Mouse (Mus musculus) liver, postnatal 0 days (tissue): ENCODE measurements around the gene Tnni1. TPM values are rescaled to one million over a fixed set of nuclear protein-coding genes. Genes with fewer than 3 reads are reported as not detected.

Source experiments
- ATAC-seq: fragments of 200-750 bp; cut with Nextera tagmentation; 2 replicates; pipeline ENCODE4 v1.8.0; 2017; ENCODE audit warnings: mild to moderate bottlenecking, moderate library complexity
- DNase-seq: peaks from one replicate; pipeline ENCODE4 v3.0.0-alpha.2; 2016
- H3K27ac ChIP-seq: fragments of 300-500 bp; sonication (generic); 2 replicates; pipeline ENCODE4 v1.5.1; 2014; ENCODE audit warnings: antibody characterized with exemption, moderate library complexity, mild to moderate bottlenecking, low read depth
- H3K27me3 ChIP-seq: fragments of 300-500 bp; sonication (generic); 2 replicates; pipeline ENCODE4 v1.6.1; 2014; ENCODE audit warnings: low read length, control low read depth, mixed read lengths; ENCODE audit not compliant: insufficient read depth
- H3K36me3 ChIP-seq: fragments of 300-500 bp; sonication (generic); replicated peaks from 2 replicates; pipeline ENCODE4 v1.6.1; 2014; ENCODE audit warnings: mild to moderate bottlenecking, control low read depth, low read length, moderate library complexity, mixed read lengths; ENCODE audit not compliant: insufficient read depth
- H3K4me1 ChIP-seq: fragments of 300-500 bp; sonication (generic); 2 replicates; pipeline ENCODE4 v1.6.1; 2014; ENCODE audit warnings: antibody characterized with exemption, mild to moderate bottlenecking, control low read depth; ENCODE audit not compliant: insufficient read depth
- H3K4me2 ChIP-seq: fragments of 300-500 bp; sonication (generic); 2 replicates; pipeline ENCODE4 v1.6.1; 2014; ENCODE audit warnings: low read depth, mild to moderate bottlenecking, low read length, moderate library complexity, mixed read lengths
- H3K4me3 ChIP-seq: fragments of 300-500 bp; sonication (generic); 2 replicates; pipeline ENCODE4 v1.5.1; 2014; ENCODE audit warnings: low read depth, low read length
- H3K9ac ChIP-seq: fragments of 300-500 bp; sonication (generic); replicated peaks from 2 replicates; pipeline ENCODE4 v1.6.1; 2014; ENCODE audit warnings: mild to moderate bottlenecking, moderate library complexity
- H3K9me3 ChIP-seq: fragments of 300-500 bp; sonication (generic); 2 replicates; pipeline ENCODE4 v1.6.1; 2016; ENCODE audit warnings: mild to moderate bottlenecking, control low read depth, low read length, mixed read lengths
- CTCF ChIP-seq: sonication (generic); IDR thresholded peaks from 2 replicates; pipeline ENCODE4 v1.5.1; 2016; ENCODE audit warnings: antibody characterized with exemption, low read depth
- EP300 ChIP-seq: IDR thresholded peaks from 2 replicates; pipeline ENCODE4 v1.6.1; 2016; ENCODE audit warnings: antibody characterized with exemption, low read depth, mild to moderate bottlenecking
- WGBS: fragments of 180-500 bp; shearing (Covaris S2); extraction: QIAGEN DNeasy Blood & Tissue Kit; methylation state at CpG from one replicate; pipeline ENCODE4 v1.1.7; 2014; ENCODE audit not compliant: insufficient replicate concordance; 5-methylcytosine and 5-hydroxymethylcytosine counted together
- polyA plus RNA-seq: library from polyadenylated mRNA; unstranded; fragments of >200 nt; fragmentation: Nextera tagmentation; extraction: Ambion mirVana; gene quantifications from 2 replicates; pipeline ENCODE4 v1.2.1, GENCODE M21; 2015

The Tnni1 gene
- polyA plus RNA-seq, 1 experiment from 2014 or later: 1.2 TPM

GRCm38 (mm10) chr1:135811016-135811646 lies 31.9 kb downstream of the Tnni1 start:
- Histone ChIP-seq H3K4me3 (no peak overlapping the region), H3K4me1 (no peaks in the 10 kb centered on the region), H3K4me2 (no peak overlapping the region), H3K27me3 (peaks cover 4% of the 10 kb centered on the region; the same call in 1 of the 2 replicates), H3K27ac (no peak overlapping the region), H3K9me3 (no peaks in the 10 kb centered on the region), H3K9ac (no peak overlapping the region), H3K36me3 (no peaks in the 10 kb centered on the region)
- WGBS: 30% methylated on average over 7 of the region's 7 CpGs
- TF ChIP-seq CTCF (peak; percentile 98), EP300 (no peak)
- DNase-seq (peak; percentile 87), ATAC-seq (peak; percentile 45; the same call in 1 of the 2 replicates)

DNA sequence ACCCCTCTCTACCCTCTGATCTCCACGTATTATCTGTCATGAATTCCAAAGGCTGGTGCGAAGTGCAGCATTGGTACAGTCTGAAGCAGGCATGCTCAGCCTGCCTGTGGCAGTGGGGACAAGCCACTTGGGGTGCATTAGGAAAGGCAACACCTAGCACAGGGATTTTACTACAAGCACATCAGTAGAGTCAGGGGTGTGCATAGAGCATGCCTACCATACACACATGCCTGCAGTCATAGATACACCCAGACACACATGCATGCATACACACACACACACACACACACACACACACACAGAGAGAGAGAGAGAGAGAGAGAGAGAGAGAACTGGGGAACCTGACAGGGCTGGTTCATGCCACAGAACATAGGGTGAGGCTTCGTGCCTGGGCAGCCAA lies 33.0 kb downstream of the Tnni1 start:
- Histone ChIP-seq H3K27me3 (peaks cover 12% of the 10 kb centered on the region), H3K9ac (no peak overlapping the region), H3K4me1 (no peaks in the 10 kb centered on the region), H3K4me3 (no peak overlapping the region), H3K9me3 (no peaks in the 10 kb centered on the region), H3K4me2 (no peak overlapping the region), H3K27ac (no peak overlapping the region), H3K36me3 (no peaks in the 10 kb centered on the region)
- no peak for DNase-seq
- 69% methylated on average over 3 of the region's 3 CpGs for WGBS
- ATAC-seq: no peak
- TF ChIP-seq EP300 (no peak), CTCF (no peak)

- ATAC-seq (no peak), DNase-seq (no peak)
- H3K9me3 ChIP-seq: no peaks in the 10 kb centered on the region
- no peaks in the 10 kb centered on the region for H3K4me1 ChIP-seq
- no peak overlapping the region for H3K27ac ChIP-seq
- H3K4me2 ChIP-seq: no peak overlapping the region
- 45% methylated on average over 2 of the region's 2 CpGs for WGBS
- H3K27me3 ChIP-seq: peaks cover 16% of the 10 kb centered on the region
- no peak overlapping the region for H3K9ac ChIP-seq
- TF ChIP-seq EP300 (no peak), CTCF (no peak)
- H3K36me3 ChIP-seq: no peaks in the 10 kb centered on the region
- no peak overlapping the region for H3K4me3 ChIP-seq
These were observed 33.4 kb downstream of the Tnni1 start for GRCm38 (mm10) chr1:135812618-135813017.

DNA sequence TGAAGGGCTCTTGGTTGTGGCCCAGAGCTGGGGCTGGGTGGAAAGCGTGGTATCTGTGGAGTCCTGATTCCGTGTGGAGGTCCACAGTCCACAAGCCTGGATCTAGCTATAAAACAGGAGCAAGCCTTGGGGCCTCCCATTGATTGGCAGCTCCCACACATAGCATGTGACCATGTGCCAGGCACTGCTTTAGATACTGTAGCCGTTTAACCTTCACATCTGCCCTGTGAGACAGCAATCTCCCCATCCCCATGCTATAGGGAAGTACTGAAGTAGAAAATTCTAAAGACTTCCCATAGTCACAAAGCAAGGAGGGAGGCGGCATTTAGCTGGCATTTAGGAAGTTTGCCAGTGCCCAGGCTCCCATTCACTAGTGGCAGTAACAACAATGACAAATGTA lies 33.8 kb downstream of the Tnni1 start:
- Histone ChIP-seq H3K27ac (no peak overlapping the region), H3K4me3 (no peak overlapping the region), H3K4me1 (no peaks in the 10 kb centered on the region)

DNA sequence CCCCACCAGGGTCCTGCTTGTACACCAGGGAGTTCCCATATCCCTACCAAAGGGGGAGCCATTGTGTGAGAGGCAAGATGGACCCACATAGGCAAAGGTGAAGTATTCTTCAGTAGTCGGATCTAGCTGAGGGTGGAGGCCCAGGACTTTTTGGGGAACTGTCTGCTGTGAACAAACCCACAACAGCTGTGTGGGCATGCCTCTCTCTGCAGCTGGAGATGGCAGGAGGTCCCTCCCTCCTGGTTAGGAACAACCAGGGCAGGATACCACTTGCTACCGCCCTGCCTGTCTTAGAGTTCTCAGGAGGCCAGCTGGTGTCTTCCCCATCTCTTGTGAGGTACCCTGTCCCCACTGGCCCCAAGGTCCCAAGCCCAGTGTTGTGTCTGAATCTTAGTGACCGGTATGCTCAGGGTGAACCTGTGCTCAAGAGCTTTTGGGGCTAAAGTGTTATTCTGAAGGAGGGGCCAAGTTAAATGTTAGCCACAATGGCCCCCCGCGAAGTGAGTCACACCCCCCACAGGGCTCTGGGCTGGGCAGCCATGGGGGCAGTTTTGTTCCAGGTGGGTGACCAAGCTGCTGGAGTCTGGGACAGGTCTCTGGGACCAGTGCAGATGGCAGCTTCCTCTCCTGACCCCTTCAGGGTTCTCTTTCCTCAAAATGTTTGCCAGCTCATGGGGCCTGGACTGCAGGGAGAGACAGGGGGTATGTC lies 34.6 kb downstream of the Tnni1 start:
- H3K36me3 ChIP-seq: no peaks in the 10 kb centered on the region
- ATAC-seq (no peak), DNase-seq (no peak)
- H3K4me2 ChIP-seq: no peak overlapping the region
- WGBS: 61% methylated on average over 5 of the region's 5 CpGs
- no peak for TF ChIP-seq CTCF
- TF ChIP-seq EP300: no peak
- no peak overlapping the region for H3K27ac ChIP-seq
- H3K4me3 ChIP-seq: no peak overlapping the region
- H3K9me3 ChIP-seq: no peaks in the 10 kb centered on the region
- H3K4me1 ChIP-seq: no peaks in the 10 kb centered on the region
- no peak overlapping the region for H3K9ac ChIP-seq
- H3K27me3 ChIP-seq: peaks cover 29% of the 10 kb centered on the region

More for the DNA sequence above, 33.8 kb downstream of the Tnni1 start:
- no peak overlapping the region for H3K4me2 ChIP-seq
- ATAC-seq (no peak), DNase-seq (no peak)
- H3K27me3 ChIP-seq: peaks cover 21% of the 10 kb centered on the region
- H3K36me3 ChIP-seq: no peaks in the 10 kb centered on the region
- no peak overlapping the region for H3K9ac ChIP-seq
- H3K9me3 ChIP-seq: no peaks in the 10 kb centered on the region
- 59% methylated on average over 4 of the region's 4 CpGs for WGBS
- TF ChIP-seq CTCF: no peak

DNA sequence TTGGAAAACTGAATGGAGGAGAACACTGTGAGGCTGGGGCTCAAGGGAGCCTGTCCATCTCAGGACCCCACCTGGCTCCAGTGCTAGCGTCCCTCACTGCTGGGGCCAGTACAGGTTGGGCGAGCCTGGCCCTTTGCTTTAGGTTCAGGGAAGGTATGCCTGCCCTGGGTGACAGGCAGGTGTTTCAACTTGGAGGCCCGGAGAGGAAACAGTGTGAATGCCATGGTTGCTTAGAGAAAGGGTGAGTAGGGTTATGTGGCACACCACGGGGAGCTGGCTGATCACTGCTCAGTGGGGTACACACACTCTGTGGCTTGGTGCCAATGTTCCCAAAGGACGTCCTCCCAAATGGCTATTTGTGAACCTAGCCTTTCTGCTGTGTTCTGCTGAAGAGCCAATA lies 35.3 kb downstream of the Tnni1 start:
- WGBS: 75% methylated on average over 5 of the region's 5 CpGs
- Histone ChIP-seq H3K27me3 (peaks cover 35% of the 10 kb centered on the region), H3K36me3 (no peaks in the 10 kb centered on the region), H3K27ac (no peak overlapping the region), H3K9ac (no peak overlapping the region), H3K4me1 (no peaks in the 10 kb centered on the region), H3K4me2 (no peak overlapping the region), H3K9me3 (no peaks in the 10 kb centered on the region), H3K4me3 (no peak overlapping the region)
- ATAC-seq (no peak), DNase-seq (no peak)
- no peak for TF ChIP-seq EP300
- TF ChIP-seq CTCF: no peak
